Mouse (Mus musculus): ENCODE measurements around the gene Ninj1.

DNA sequence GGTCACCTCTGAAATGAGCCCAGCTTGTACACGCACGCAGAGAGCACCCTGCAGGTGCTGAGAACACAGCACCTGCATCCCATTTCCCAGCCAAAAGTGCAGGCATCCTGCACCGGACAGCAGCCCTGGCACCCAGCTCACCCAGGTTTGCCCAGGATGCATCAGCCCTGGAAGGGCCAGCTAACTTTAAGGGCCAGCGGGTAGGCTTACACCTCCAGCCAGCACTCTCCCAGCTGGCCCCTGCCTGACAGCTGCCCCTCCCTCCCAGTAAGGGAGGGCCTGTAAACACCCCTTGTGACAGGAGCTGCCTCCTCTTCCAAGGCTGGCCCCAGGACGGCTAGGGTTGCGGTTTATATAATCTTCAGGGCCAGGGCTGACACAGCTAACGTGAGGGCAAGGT is 41.9 kb upstream of the Ninj1 start:
- TF ChIP-seq POLR2A (IDR thresholded peaks at IDR 0.05; ENCODE audit: low read depth, low read length) (no peak), CTCF (conservative IDR thresholded peaks at IDR 0.05; ENCODE audit: insufficient read depth, insufficient read length, low read depth, low read length) (no peak)
